Mouse (Mus musculus) heart, embryonic 14.5 days (tissue): ENCODE results near the gene Slc25a27. TPM values are rescaled to one million over a fixed set of nuclear protein-coding genes. Genes with fewer than 3 reads are reported as not detected.

Experiments
- ATAC-seq: fragments of 200-750 bp; cut with Nextera tagmentation; 2 replicates; pipeline ENCODE4 v1.8.0; 2017; ENCODE audit warnings: low read depth, moderate TSS enrichment; ENCODE audit not compliant: insufficient number of reproducible peaks, insufficient read depth, low FRiP score
- H3K27ac ChIP-seq, 2 experiments: fragments of 200-500 bp in 1 of 2; fragments of 300-500 bp in 1 of 2; sonication (generic) in 1 of 2; replicated peaks in 1 of 2; 2 replicates each; pipeline ENCODE4 v1.5.1; 2012 to 2014; ENCODE audit warnings: low read depth in 2 of 2, low read length in 2 of 2, control low read depth in 1 of 2, mild to moderate bottlenecking in 1 of 2, mixed read lengths in 1 of 2; ENCODE audit not compliant: control insufficient read depth in 1 of 2, insufficient read depth in 1 of 2
- H3K27me3 ChIP-seq: fragments of 300-500 bp; sonication (generic); 2 replicates; pipeline ENCODE4 v1.6.1; 2014; ENCODE audit warnings: mild to moderate bottlenecking, low read length, control low read depth; ENCODE audit not compliant: control insufficient read depth, insufficient read depth
- H3K36me3 ChIP-seq: fragments of 300-500 bp; sonication (generic); 2 replicates; pipeline ENCODE4 v1.6.1; 2014; ENCODE audit warnings: mild to moderate bottlenecking, control low read depth, low read length, mixed read lengths; ENCODE audit not compliant: control insufficient read depth, insufficient read depth
- H3K4me1 ChIP-seq, 2 experiments: fragments of 200-500 bp in 1 of 2; fragments of 300-500 bp in 1 of 2; sonication (generic) in 1 of 2; 2 replicates each; pipeline ENCODE4 v1.6.1; 2012 to 2014; ENCODE audit warnings: low read length in 2 of 2, control low read depth in 1 of 2, mixed read lengths in 1 of 2; ENCODE audit not compliant: control insufficient read depth in 2 of 2, insufficient read depth in 2 of 2
- H3K4me2 ChIP-seq: fragments of 300-500 bp; sonication (generic); 2 replicates; pipeline ENCODE4 v1.6.1; 2014; ENCODE audit warnings: mild to moderate bottlenecking, low read length
- H3K4me3 ChIP-seq, 2 experiments: fragments of 200-500 bp in 1 of 2; fragments of 300-500 bp in 1 of 2; sonication (generic) in 1 of 2; 2 replicates each; pipeline ENCODE4 v1.5.1; 2012 to 2014; ENCODE audit warnings: low read length in 2 of 2, mild to moderate bottlenecking in 2 of 2, control low read depth in 1 of 2, low read depth in 1 of 2, moderate library complexity in 1 of 2; ENCODE audit not compliant: control insufficient read depth in 1 of 2, insufficient read depth in 1 of 2
- H3K9ac ChIP-seq: fragments of 300-500 bp; sonication (generic); 2 replicates; pipeline ENCODE4 v1.6.1; 2014; ENCODE audit warnings: mild to moderate bottlenecking, low read length
- H3K9me3 ChIP-seq: fragments of 300-500 bp; sonication (generic); 2 replicates; pipeline ENCODE4 v1.6.1; 2016; ENCODE audit warnings: low read length, control low read depth; ENCODE audit not compliant: control insufficient read depth
- WGBS: fragments of 180-500 bp; shearing (Covaris S2); extraction: QIAGEN DNeasy Blood & Tissue Kit; methylation state at CpG from one replicate; pipeline ENCODE4 v1.1.7; 2014; 5-methylcytosine and 5-hydroxymethylcytosine counted together
- polyA plus RNA-seq: library from polyadenylated mRNA; unstranded; fragments of >200 nt; fragmentation: Nextera tagmentation; extraction: Ambion mirVana; gene quantifications from 2 replicates; pipeline ENCODE4 v1.2.1, GENCODE M21; 2014

The Slc25a27 gene
- polyA plus RNA-seq, 1 experiment from 2014 or later, result 15.7 TPM

DNA sequence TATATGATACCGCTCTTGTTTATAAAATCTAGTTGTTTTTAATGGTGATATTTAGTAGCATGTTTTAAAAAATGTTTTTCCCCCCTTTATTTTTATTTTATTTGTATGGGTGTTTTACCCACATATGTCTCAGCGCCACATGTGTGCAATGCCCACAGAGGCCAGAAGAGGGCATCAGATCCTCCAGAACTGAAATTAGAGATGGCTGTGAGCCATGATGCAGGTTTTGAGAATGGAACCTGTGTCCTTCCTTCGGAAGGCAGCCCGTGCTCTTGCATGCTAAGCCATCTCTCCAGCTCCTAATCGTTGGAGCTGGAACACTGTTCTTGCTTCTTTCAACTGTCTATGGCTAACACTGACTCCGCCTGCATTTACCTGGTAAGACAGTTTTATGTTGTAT is 34.0 kb upstream of the Slc25a27 start:
- Histone ChIP-seq H3K27ac (no peak overlapping the region), H3K36me3 (peaks cover 19% of the 10 kb centered on the region), H3K9ac (no peak overlapping the region), H3K4me3 (no peak overlapping the region), H3K4me2 (no peak overlapping the region), H3K27me3 (no peaks in the 10 kb centered on the region), H3K4me1 (no peaks in the 10 kb centered on the region), H3K9me3 (0 out of 2 replicates have a peak, but pooled peaks cover 4% of the 10 kb centered on the region)
- no peak for ATAC-seq
- WGBS, result 69% methylated on average over 6 of the region's 6 CpGs

DNA sequence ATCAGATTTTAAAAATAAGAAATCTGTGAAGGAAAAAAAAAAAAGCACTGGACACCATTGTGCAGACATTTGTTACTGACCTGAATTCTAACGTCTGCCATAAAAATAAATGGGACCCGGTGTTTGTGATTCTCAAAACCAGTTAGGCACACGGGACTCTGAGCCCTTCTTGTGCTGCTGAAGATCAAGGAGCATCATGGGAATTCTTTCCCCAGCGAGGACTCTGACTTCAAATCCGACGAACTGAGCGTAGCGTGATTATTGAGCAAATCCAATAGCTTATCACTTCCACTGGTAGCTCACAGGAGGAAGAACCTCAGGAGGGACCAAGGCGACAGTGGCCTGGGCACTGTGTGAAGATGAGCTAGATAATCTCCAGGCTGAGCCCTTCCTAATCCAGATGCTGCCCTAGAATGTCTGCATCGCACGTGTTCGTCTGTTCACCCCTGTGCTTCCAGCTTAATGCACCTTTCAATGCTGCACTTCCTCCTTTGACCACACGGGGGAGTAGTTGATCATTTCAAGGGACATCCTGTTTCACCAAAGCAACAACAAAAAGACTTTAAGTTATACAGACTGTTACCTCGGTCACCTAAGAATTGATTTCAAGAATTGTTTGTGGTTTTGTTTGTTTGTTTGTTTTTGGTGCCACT is 32.1 kb upstream of the Slc25a27 start:
- H3K4me2 ChIP-seq, result no peak overlapping the region
- no peak overlapping the region for H3K9ac ChIP-seq
- no peak overlapping the region for H3K27ac ChIP-seq
- H3K4me3 ChIP-seq, result no peak overlapping the region
- ATAC-seq, result no peak
- WGBS, result 40% methylated on average over 14 of the region's 14 CpGs
- no peaks in the 10 kb centered on the region for H3K27me3 ChIP-seq
- no peaks in the 10 kb centered on the region for H3K4me1 ChIP-seq
- H3K36me3 ChIP-seq, result peaks cover 33% of the 10 kb centered on the region
- H3K9me3 ChIP-seq, result 0 out of 2 replicates have a peak, but pooled peaks cover 5% of the 10 kb centered on the region

GRCm38 (mm10) chr17:43689591-43689990 is 22.6 kb upstream of the Slc25a27 start:
- H3K9me3 ChIP-seq, result no peaks in the 10 kb centered on the region
- H3K4me2 ChIP-seq, result no peak overlapping the region
- H3K9ac ChIP-seq, result no peak overlapping the region
- H3K36me3 ChIP-seq, result peaks cover 61% of the 10 kb centered on the region
- no peak for ATAC-seq
- WGBS, result 76% methylated on average over 9 of the region's 9 CpGs
- H3K27ac ChIP-seq, result no peak overlapping the region
- H3K4me3 ChIP-seq, result no peak overlapping the region
- no peaks in the 10 kb centered on the region for H3K27me3 ChIP-seq
- H3K4me1 ChIP-seq, result no peaks in the 10 kb centered on the region

DNA sequence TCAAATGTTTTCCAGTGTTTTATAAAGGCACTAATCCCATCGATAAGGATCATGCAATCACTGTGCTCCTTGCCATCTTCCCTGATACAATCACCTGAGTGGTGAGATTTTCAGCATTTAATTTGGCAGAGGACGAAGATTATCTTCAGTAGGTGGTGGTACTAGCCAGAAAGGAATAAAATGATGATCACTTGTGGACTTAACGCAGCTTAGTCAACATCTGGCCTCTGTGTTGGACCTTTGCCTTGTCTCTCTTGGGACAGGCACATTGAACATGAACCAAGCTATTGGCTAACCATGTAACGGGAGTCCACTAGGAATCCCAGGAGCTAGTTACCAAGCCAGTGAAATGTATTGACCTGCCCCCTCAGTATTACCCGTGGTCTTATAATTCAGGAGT is 17.6 kb upstream of the Slc25a27 start:
- Histone ChIP-seq H3K27me3 (no peaks in the 10 kb centered on the region), H3K9me3 (no peaks in the 10 kb centered on the region), H3K9ac (no peak overlapping the region), H3K4me2 (no peak overlapping the region), H3K36me3 (peaks cover 74% of the 10 kb centered on the region), H3K4me1 (no peaks in the 10 kb centered on the region), H3K4me3 (no peak overlapping the region), H3K27ac (no peak overlapping the region)
- WGBS, result 95% methylated on average over 5 of the region's 5 CpGs
- ATAC-seq, result no peak

DNA sequence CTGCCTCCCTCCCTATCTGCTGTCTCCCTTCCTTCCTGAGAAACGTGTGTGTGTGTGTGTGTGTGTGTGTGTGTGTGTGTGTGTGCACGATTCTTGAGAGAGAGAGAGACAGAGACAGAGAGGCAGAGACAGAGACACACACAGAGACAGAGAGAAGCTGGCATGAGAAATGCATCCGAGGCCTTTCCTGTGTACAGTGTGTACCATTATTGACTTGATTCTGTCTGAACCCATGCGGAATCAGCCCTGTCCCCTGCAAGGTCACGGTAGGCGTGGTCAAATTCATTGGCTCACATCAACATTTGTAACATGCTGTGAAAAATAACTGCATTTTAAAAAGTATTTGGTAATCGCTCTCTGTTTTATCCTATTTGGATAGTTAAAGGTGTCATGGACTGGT is 17.1 kb upstream of the Slc25a27 start:
- no peak overlapping the region for H3K4me3 ChIP-seq
- H3K9ac ChIP-seq, result no peak overlapping the region
- no peaks in the 10 kb centered on the region for H3K27me3 ChIP-seq
- no peak for ATAC-seq
- 92% methylated on average over 6 of the region's 7 CpGs for WGBS
- no peak overlapping the region for H3K27ac ChIP-seq
- peaks cover 79% of the 10 kb centered on the region for H3K36me3 ChIP-seq
- no peaks in the 10 kb centered on the region for H3K4me1 ChIP-seq
- no peak overlapping the region for H3K4me2 ChIP-seq
- H3K9me3 ChIP-seq, result no peaks in the 10 kb centered on the region

DNA sequence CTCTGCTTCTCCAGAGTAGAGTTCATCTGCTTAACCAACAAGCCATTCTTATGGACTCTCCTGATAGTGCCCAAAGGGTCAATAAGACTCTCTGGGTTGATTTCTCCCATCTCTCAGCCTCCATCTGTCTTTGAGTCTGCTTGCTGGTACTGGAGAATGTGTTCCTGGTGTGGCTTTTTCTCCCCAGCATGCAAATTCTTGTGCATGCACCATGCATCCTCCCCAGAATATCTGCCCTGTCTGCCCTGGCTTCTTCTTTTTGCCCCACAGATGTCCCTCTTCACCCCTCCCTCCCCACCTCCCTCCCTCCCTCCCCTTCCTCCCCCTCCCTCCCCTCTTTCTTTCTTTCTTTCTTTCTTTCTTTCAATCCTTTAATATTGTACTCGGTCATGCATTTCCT is 10.3 kb upstream of the Slc25a27 start:
- 36% methylated on average over 1 of the region's 1 CpGs for WGBS
- no peak overlapping the region for H3K27ac ChIP-seq
- peaks cover 3 to 11% of the 10 kb centered on the region in 2 experiments for H3K4me1 ChIP-seq
- H3K4me2 ChIP-seq, result no peak overlapping the region
- H3K4me3 ChIP-seq, result no peak overlapping the region
- peaks cover 32% of the 10 kb centered on the region for H3K36me3 ChIP-seq
- H3K9ac ChIP-seq, result no peak overlapping the region
- no peaks in the 10 kb centered on the region for H3K27me3 ChIP-seq
- no peak for ATAC-seq
- no peaks in the 10 kb centered on the region for H3K9me3 ChIP-seq

DNA sequence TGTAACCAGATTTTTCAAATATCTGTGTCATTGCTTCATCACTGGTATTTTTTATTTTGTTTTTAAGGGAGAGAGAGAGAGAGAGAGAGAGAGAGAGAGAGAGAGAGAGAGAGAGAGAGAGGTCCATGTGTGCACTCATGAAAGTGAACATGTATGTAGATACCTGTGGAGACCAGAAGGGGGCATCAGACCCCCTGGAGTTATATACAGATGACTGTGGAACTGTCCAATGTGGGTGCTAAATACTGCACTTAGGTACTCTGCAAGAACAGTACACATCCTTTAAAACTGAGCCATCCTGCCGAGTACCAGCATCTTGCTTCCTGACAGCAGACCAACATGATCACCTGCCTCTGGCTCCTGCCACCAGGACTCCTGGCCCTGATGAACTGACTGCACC is 9.2 kb upstream of the Slc25a27 start:
- Histone ChIP-seq H3K4me3 (no peak overlapping the region), H3K36me3 (peaks cover 27% of the 10 kb centered on the region), H3K27ac (no peak overlapping the region), H3K4me1 (peaks cover 3 to 11% of the 10 kb centered on the region in 2 experiments), H3K27me3 (no peaks in the 10 kb centered on the region), H3K9ac (no peak overlapping the region), H3K9me3 (no peaks in the 10 kb centered on the region), H3K4me2 (no peak overlapping the region)
- 78% methylated on average over 1 of the region's 1 CpGs for WGBS
- ATAC-seq, result no peak

DNA sequence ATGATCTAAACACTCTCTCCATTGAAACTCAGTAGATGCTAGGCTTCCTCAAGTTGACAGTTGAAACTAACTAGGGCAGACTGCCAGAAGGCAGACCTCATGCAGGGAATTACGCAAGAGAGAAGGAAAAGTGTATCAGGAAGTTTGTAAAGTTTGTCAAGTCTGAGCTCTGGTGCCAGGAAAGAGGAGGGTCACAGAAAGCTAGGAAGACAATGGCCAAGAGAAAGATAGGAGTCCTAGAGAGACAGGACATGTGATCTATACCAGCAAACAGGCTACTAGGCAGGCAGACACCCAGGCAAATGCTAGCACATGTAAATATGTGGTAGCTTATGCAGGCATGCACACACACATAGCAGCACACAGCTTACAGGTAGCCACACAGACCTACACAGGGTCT is 8.2 kb upstream of the Slc25a27 start:
- Histone ChIP-seq H3K4me3 (no peak overlapping the region), H3K36me3 (peaks cover 17% of the 10 kb centered on the region), H3K4me1 (peaks cover 3 to 11% of the 10 kb centered on the region in 2 experiments), H3K27me3 (no peaks in the 10 kb centered on the region), H3K9me3 (no peaks in the 10 kb centered on the region), H3K9ac (no peak overlapping the region), H3K4me2 (no peak overlapping the region), H3K27ac (peak overlapping the region in 1 of 2 experiments; percentile 50; a peak in 1 of 4 replicates)
- WGBS, result 45% methylated on average over 1 of the region's 1 CpGs
- peak; percentile 47; the same call in 1 of the 2 replicates for ATAC-seq
